Mouse (Mus musculus): ENCODE data around the gene Phactr4. TPM values are rescaled to one million over a fixed set of nuclear protein-coding genes. Genes with fewer than 3 reads are reported as not detected.

The Phactr4 gene
- 18.6 TPM for polyA plus RNA-seq (2014; fragmentation: Illumina TruSeq; extraction: RNeasy Lipid Tissue Mini Kit (QIAGEN cat#74804); ENCODE audit: low read depth, low replicate concordance)

DNA sequence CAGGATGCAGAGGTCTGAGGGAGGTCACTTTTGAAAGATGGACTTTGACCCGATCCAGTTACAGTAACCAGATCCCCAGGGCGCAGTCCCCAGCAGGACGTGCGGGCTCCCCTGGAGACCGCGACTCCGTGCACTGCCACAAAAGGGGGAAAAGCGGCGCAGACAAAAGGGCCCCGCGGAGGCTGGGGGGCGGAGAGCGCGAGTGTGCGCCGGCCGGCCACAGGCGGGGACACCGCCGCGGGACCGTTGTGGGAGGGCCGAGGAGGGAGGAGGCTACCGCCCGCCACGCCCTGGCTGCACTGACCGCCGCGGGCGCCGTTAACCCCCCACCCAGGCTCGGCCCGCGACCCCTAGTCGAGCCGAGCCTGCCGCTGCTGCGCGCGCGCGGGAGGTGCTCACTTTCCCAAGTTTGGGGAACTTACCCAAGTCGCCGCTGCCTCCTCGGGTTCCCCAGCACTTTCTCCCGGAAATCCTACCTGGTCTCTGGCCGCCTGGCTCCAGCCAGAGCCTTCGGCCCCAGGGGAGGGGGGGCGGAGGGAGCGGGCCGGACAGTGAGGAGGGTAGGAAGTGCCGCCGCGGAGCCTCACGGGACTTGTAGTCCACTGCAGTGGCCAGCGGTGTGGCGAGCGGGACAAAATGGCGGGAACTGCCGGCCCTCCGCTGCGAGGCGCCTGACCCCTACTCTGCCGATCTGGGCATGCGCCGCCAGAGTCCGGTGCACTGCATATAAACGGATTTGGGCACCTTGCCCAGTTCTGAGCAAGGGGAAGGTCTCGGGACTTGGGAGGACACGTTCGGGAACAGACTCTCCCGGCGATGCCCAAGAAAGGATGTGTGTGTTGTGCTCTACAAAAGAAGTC lies at the start of gene Phactr4:
Gene Phactr4 (minus strand): TSS at position 567 of the 860 bp plus-strand sequence.

DNA sequence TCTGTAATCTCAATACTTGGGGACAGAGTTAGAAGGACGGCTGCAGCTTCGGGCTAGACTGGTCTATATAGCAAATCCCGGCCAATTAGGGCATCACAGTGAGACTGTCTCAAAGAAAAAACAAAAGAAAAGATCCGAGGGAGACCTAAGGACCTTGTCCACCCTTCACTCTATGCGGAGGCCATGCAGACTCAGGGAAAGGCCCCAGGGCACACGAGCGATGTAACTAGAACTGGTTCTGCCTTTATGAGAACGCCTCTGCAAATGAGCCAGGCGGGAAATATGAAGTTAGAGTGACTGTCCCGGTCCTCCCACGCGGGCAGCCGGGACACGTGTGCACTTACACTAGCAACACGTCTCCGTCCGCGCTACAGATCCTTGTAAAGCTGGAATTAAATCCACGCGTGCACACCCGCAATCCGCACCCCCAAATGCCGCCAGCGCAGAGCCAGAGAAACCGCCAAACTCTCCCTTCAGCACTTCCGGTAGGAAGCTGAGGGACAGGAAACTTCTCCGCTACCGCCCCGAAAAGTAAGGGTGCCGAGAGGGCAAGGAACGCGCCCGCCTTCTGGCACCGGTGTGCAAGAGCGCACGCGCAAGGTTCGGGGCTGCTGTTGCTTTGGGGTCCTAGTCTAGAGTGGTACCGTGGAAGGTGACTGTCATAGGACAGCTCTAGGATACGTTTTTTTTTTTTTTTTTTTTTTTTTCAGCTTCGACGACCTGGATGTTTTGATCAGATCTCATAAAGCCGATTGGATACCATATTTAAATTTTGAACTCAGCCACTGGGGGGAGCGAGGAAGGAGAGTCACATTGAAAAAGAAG lies 41.4 kb upstream of the Phactr4 start, which contains the start of gene Med18:
Gene Med18 (minus strand): TSS at position 492 of the 825 bp plus-strand sequence.

DNA sequence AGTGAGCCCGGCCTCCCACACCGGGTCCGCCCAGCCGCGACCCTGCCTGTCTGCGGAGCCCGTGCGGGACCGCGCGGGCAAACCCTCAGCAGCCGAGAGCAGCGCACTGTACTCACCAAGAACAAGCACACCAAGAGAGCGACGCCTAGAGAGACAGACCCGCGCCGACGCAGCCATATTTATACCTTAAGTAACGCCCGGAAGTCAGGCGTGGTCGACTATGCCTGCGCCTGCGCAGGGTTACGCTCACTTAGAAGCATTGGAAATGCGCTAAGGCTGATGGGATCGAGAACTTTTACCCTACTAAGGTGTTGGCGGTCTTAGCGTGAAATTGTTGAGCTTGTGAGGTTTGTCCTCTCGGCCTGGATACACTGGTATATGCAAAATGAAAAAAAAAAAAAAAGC lies 68.8 kb downstream of the Phactr4 start, which contains the start of gene Rcc1:
Gene Rcc1 (minus strand): TSS at position 125 of the 405 bp plus-strand sequence.

DNA sequence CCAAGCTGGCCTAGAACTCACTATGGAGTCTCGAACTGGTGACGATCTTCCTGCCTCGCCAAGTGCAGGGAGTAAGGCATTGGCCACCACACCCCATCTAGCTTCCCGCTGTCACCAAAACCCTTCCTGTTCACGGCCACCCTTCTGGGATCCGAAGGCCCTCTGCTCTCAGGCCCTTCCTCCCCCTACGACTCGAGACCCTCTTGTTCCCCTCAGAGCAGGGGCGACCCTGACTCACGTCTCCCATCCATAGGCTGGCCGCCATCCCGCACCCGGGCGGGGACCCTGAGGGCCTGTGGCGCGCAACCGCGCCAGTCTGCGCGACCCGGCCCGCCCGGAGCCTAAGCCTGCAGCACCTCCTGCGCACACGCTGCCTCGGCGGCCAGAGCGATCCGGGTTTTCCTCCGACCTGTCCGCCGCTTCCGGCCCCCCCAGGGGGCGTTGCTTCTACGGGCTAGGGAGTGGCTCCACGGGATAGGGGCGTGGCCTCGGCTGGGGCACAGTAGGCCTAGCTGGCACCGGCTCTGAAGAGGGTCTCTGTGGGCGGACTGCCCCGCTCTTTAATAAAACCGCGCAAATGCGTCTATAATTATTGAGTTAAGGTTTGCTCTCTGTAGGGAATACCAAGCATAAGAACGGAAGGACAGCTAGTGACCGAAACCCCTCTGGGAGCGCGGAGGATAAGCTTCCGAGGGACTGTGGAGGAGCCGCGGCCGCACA lies 93.0 kb downstream of the Phactr4 start, which contains the start of gene Trnau1ap:
Gene Trnau1ap (minus strand): TSS at position 424 of the 720 bp plus-strand sequence.

Other genes with a start within 250 kb of the Phactr4 start
- gene Ythdf2, start 210.2 kb downstream of the Phactr4 start, polyA plus RNA-seq (2014; fragmentation: Illumina TruSeq; extraction: RNeasy Lipid Tissue Mini Kit (QIAGEN cat#74804); ENCODE audit: low read depth, low replicate concordance): 22.3 TPM
- gene Gmeb1, start 160.9 kb downstream of the Phactr4 start, polyA plus RNA-seq (2014; fragmentation: Illumina TruSeq; extraction: RNeasy Lipid Tissue Mini Kit (QIAGEN cat#74804); ENCODE audit: low read depth, low replicate concordance): 10.0 TPM
- gene Taf12, start 148.1 kb downstream of the Phactr4 start, polyA plus RNA-seq (2014; fragmentation: Illumina TruSeq; extraction: RNeasy Lipid Tissue Mini Kit (QIAGEN cat#74804); ENCODE audit: low read depth, low replicate concordance): 20.0 TPM
- gene Rab42, start 119.1 kb downstream of the Phactr4 start, polyA plus RNA-seq (2014; fragmentation: Illumina TruSeq; extraction: RNeasy Lipid Tissue Mini Kit (QIAGEN cat#74804); ENCODE audit: low read depth, low replicate concordance): 8.6 TPM
- gene Trnau1ap, start 93.0 kb downstream of the Phactr4 start, polyA plus RNA-seq (2014; fragmentation: Illumina TruSeq; extraction: RNeasy Lipid Tissue Mini Kit (QIAGEN cat#74804); ENCODE audit: low read depth, low replicate concordance): 54.9 TPM
- 16.3 TPM for gene Rcc1, start 68.9 kb downstream of the Phactr4 start, polyA plus RNA-seq (2014; fragmentation: Illumina TruSeq; extraction: RNeasy Lipid Tissue Mini Kit (QIAGEN cat#74804); ENCODE audit: low read depth, low replicate concordance)
- gene Med18, start 41.4 kb upstream of the Phactr4 start, polyA plus RNA-seq (2014; fragmentation: Illumina TruSeq; extraction: RNeasy Lipid Tissue Mini Kit (QIAGEN cat#74804); ENCODE audit: low read depth, low replicate concordance): 6.1 TPM
- 23.7 TPM for gene Sesn2, start 88.0 kb upstream of the Phactr4 start, polyA plus RNA-seq (2014; fragmentation: Illumina TruSeq; extraction: RNeasy Lipid Tissue Mini Kit (QIAGEN cat#74804); ENCODE audit: low read depth, low replicate concordance)
- gene Atpif1, start 111.2 kb upstream of the Phactr4 start, polyA plus RNA-seq (2014; fragmentation: Illumina TruSeq; extraction: RNeasy Lipid Tissue Mini Kit (QIAGEN cat#74804); ENCODE audit: low read depth, low replicate concordance): 323 TPM
- 105 TPM for gene Dnajc8, start 113.1 kb upstream of the Phactr4 start, polyA plus RNA-seq (2014; fragmentation: Illumina TruSeq; extraction: RNeasy Lipid Tissue Mini Kit (QIAGEN cat#74804); ENCODE audit: low read depth, low replicate concordance)
- gene Ptafr, start 141.6 kb upstream of the Phactr4 start, polyA plus RNA-seq (2014; fragmentation: Illumina TruSeq; extraction: RNeasy Lipid Tissue Mini Kit (QIAGEN cat#74804); ENCODE audit: low read depth, low replicate concordance): 11.8 TPM
- 16.1 TPM for gene Eya3, start 216.5 kb upstream of the Phactr4 start, polyA plus RNA-seq (2014; fragmentation: Illumina TruSeq; extraction: RNeasy Lipid Tissue Mini Kit (QIAGEN cat#74804); ENCODE audit: low read depth, low replicate concordance)